Mouse (Mus musculus): ENCODE data around the gene Bloc1s2. TPM values are rescaled to one million over a fixed set of nuclear protein-coding genes. Genes with fewer than 3 reads are reported as not detected.

The Bloc1s2 gene
- polyA plus RNA-seq, 1 experiment from 2014 or later, result 189 TPM

DNA sequence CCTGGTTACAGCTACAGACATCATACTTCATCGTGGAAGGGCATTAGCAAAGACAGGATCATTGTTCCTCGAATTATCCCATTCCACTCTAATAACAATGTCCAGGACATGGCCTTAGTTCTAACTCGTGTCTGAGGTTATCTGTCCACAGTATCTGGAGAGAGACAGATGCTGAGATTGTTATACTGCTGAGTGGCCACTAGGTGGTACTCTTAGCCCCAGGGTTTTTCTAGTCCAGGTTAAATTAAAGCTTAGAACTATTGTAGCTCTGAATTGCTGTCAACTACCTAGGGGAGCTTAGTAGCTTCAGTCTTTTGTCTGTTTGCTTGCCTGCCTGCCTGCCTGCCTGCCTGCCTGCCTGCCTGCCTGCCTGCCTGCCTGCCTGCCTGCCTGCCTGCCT is 15.3 kb upstream of the Bloc1s2 start:
- Histone ChIP-seq H3K36me3 (ENCODE audit: control insufficient read depth, insufficient read depth, low read length) (no peaks in the 10 kb centered on the region), H3K4me1 (ENCODE audit: control insufficient read depth, insufficient read depth, low read length) (no peaks in the 10 kb centered on the region), H3K4me2 (ENCODE audit: low read depth, low read length) (no peak overlapping the region), H3K9me3 (ENCODE audit: control insufficient read depth, low read length) (no peaks in the 10 kb centered on the region), H3K4me3 (ENCODE audit: low read depth, low read length) (no peak overlapping the region), H3K27ac (ENCODE audit: low read depth, low read length) (no peak overlapping the region), H3K27me3 (ENCODE audit: control insufficient read depth, insufficient read depth, low read length) (no peaks in the 10 kb centered on the region), H3K9ac (replicated peaks; ENCODE audit: low read depth, low read length) (no peak overlapping the region)
- 18% methylated on average over 3 of the region's 3 CpGs for WGBS
- no peak for ATAC-seq (ENCODE audit: low read depth)

DNA sequence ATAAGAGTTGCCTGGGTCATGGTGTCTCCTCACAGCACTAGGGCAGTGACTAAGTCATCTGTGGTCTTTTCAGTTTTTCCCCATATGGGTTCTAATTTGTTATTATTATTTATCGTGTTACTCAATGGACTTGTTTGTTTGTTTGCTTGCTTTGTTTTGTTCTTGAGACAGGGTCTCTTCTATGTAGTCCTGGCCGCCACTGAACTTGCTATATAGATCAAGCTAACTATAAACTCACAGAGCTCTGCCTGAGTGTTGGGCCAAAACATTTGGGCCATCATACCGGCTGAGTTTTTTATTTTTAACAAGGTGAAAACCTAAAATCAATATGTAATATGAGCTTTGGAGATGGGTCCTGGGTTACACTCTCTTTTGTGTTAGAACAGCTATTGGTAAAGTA is 13.1 kb upstream of the Bloc1s2 start:
- Histone ChIP-seq H3K9me3 (ENCODE audit: control insufficient read depth, low read length) (no peaks in the 10 kb centered on the region), H3K36me3 (ENCODE audit: control insufficient read depth, insufficient read depth, low read length) (no peaks in the 10 kb centered on the region), H3K27ac (ENCODE audit: low read depth, low read length) (no peak overlapping the region), H3K4me2 (ENCODE audit: low read depth, low read length) (no peak overlapping the region), H3K4me3 (ENCODE audit: low read depth, low read length) (no peak overlapping the region), H3K9ac (replicated peaks; ENCODE audit: low read depth, low read length) (no peak overlapping the region), H3K4me1 (ENCODE audit: control insufficient read depth, insufficient read depth, low read length) (no peaks in the 10 kb centered on the region), H3K27me3 (ENCODE audit: control insufficient read depth, insufficient read depth, low read length) (no peaks in the 10 kb centered on the region; the same call in 1 of the 2 replicates)
- 83% methylated on average over 3 of the region's 3 CpGs for WGBS
- ATAC-seq (ENCODE audit: low read depth), result no peak

DNA sequence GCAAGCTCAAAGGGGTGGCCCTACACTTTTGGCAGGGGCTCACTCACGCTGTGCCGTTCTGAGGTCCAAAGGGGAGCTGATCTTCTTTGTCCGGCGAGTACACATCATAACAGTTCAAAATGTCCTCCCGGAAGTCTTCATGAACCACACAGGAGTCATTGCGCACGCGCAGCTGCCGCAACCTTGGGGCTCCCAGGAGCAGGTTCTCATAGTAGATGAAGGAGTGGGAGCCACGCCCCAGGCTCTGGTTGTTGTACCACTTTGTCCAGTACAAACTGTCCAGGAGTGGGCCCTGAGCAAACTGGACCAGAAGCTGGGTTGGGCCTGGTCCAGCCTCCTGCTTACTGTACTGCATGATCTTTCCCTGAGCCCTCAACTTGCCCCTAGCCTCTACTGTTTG is 10.8 kb upstream of the Bloc1s2 start:
- H3K36me3 ChIP-seq (ENCODE audit: control insufficient read depth, insufficient read depth, low read length), result no peaks in the 10 kb centered on the region
- no peaks in the 10 kb centered on the region for H3K9me3 ChIP-seq (ENCODE audit: control insufficient read depth, low read length)
- no peaks in the 10 kb centered on the region for H3K4me1 ChIP-seq (ENCODE audit: control insufficient read depth, insufficient read depth, low read length)
- no peaks in the 10 kb centered on the region; the same call in 1 of the 2 replicates for H3K27me3 ChIP-seq (ENCODE audit: control insufficient read depth, insufficient read depth, low read length)
- H3K27ac ChIP-seq (ENCODE audit: low read depth, low read length), result no peak overlapping the region
- no peak overlapping the region for H3K4me2 ChIP-seq (ENCODE audit: low read depth, low read length)
- no peak overlapping the region for H3K9ac ChIP-seq (replicated peaks; ENCODE audit: low read depth, low read length)
- no peak overlapping the region for H3K4me3 ChIP-seq (ENCODE audit: low read depth, low read length)
- no peak for ATAC-seq (ENCODE audit: low read depth)
- WGBS, result 93% methylated on average over 10 of the region's 10 CpGs

DNA sequence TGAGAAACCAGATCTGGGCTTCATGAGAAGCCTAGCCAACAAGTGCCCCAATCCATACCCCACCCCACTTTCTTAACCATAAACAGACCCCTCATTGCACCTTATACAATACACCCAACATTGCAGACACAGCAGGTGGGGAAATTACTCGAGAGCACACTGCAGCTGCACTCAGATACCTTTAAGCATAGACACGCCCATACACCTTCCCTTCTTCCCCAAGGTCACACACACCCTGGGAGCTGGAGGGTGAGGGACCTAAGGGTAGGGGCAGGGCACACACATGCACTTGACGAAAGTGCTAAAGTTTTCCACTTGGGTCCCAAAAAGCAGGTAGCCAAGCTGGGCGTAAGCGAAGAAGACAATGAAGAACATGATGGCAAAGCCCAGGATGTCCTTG is 7.5 kb upstream of the Bloc1s2 start:
- ATAC-seq (ENCODE audit: low read depth), result no peak

DNA sequence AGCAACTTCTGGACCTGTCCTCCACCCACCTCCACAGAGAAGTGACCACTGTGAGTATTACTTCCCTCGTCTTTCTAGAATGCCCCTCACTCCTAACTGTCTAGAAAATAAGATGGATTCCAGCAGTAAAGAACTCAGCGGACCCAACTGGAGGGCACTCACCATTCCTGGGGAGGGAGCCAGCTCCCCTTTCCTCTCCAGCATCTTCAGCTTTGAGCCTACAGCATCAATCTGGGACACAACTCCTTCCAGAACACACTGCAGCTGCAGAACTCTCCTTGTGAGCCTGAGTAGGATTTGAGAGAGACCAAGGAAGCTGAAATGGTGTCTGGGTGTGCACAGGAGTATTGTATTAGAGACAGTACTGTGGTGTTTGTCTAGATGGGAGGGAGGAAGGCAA is 2.7 kb upstream of the Bloc1s2 start:
- Histone ChIP-seq H3K4me1 (ENCODE audit: control insufficient read depth, insufficient read depth, low read length) (peaks cover 7% of the 10 kb centered on the region), H3K27ac (ENCODE audit: low read depth, low read length) (no peak overlapping the region), H3K4me2 (ENCODE audit: low read depth, low read length) (no peak overlapping the region), H3K9ac (replicated peaks; ENCODE audit: low read depth, low read length) (no peak overlapping the region), H3K9me3 (ENCODE audit: control insufficient read depth, low read length) (no peaks in the 10 kb centered on the region), H3K4me3 (ENCODE audit: low read depth, low read length) (no peak overlapping the region), H3K36me3 (ENCODE audit: control insufficient read depth, insufficient read depth, low read length) (0 out of 2 replicates have a peak, but pooled peaks cover under 1% of the 10 kb centered on the region), H3K27me3 (ENCODE audit: control insufficient read depth, insufficient read depth, low read length) (no peaks in the 10 kb centered on the region)
- no peak for ATAC-seq (ENCODE audit: low read depth)
- WGBS, result 82% methylated on average over 2 of the region's 2 CpGs

More for the DNA sequence above, 7.5 kb upstream of the Bloc1s2 start:
- Histone ChIP-seq H3K27me3 (ENCODE audit: control insufficient read depth, insufficient read depth, low read length) (no peaks in the 10 kb centered on the region; the same call in 1 of the 2 replicates), H3K9ac (replicated peaks; ENCODE audit: low read depth, low read length) (no peak overlapping the region), H3K27ac (ENCODE audit: low read depth, low read length) (no peak overlapping the region), H3K4me3 (ENCODE audit: low read depth, low read length) (no peak overlapping the region), H3K4me2 (ENCODE audit: low read depth, low read length) (no peak overlapping the region), H3K4me1 (ENCODE audit: control insufficient read depth, insufficient read depth, low read length) (no peaks in the 10 kb centered on the region), H3K36me3 (ENCODE audit: control insufficient read depth, insufficient read depth, low read length) (no peaks in the 10 kb centered on the region), H3K9me3 (ENCODE audit: control insufficient read depth, low read length) (no peaks in the 10 kb centered on the region)
- 78% methylated on average over 5 of the region's 5 CpGs for WGBS

DNA sequence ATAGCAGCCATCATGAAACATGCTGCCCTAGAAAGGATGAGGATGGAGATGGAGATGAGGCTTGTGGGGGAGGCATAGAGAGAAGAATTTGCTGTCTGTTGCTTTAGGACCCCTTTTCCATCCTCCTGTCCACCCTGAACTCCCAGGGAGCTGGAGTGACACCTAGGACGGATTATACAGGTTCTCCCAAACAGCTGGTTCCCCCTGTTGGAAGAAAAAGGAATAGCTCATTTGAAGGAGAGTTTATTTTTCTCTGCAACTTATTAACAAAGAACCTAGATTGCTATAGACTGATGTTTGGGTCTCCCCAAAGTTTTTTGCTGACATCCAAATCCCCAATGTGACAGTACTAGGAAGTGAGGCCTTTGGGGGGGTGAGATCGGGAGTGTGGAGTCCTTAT is 2.1 kb upstream of the Bloc1s2 start:
- ATAC-seq (ENCODE audit: low read depth), result no peak
- Histone ChIP-seq H3K4me2 (ENCODE audit: low read depth, low read length) (no peak overlapping the region), H3K27ac (ENCODE audit: low read depth, low read length) (no peak overlapping the region), H3K4me1 (ENCODE audit: control insufficient read depth, insufficient read depth, low read length) (peaks cover 7% of the 10 kb centered on the region), H3K9ac (replicated peaks; ENCODE audit: low read depth, low read length) (no peak overlapping the region), H3K9me3 (ENCODE audit: control insufficient read depth, low read length) (no peaks in the 10 kb centered on the region), H3K27me3 (ENCODE audit: control insufficient read depth, insufficient read depth, low read length) (no peaks in the 10 kb centered on the region), H3K4me3 (ENCODE audit: low read depth, low read length) (no peak overlapping the region), H3K36me3 (ENCODE audit: control insufficient read depth, insufficient read depth, low read length) (peaks cover 4% of the 10 kb centered on the region; the same call in 1 of the 2 replicates)
- 34% methylated on average over 2 of the region's 2 CpGs for WGBS

DNA sequence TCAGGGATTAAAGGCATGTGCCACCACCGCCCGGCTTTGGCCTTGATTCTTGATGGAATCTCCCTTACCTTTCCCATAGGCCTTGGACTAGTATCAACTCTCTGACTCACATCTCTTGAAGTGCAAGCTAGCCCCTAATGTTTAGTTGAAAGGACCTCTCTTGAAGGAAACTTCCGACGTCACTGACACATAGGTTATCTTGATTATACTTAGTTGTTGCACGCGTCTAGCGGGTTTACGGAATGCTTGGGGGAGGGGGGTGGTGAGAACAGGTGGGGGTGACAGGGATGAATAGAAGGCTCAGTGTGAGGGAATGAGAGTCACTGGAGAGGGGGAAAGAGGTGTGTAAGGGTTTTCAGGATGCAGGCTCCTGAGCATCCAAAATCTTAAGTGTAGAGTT is 705 bp upstream of the Bloc1s2 start:
- H3K9ac ChIP-seq (replicated peaks; ENCODE audit: low read depth, low read length), result no peak overlapping the region
- H3K27me3 ChIP-seq (ENCODE audit: control insufficient read depth, insufficient read depth, low read length), result no peaks in the 10 kb centered on the region
- peaks cover 17% of the 10 kb centered on the region; the same call in 1 of the 2 replicates for H3K36me3 ChIP-seq (ENCODE audit: control insufficient read depth, insufficient read depth, low read length)
- peaks cover 7% of the 10 kb centered on the region for H3K4me1 ChIP-seq (ENCODE audit: control insufficient read depth, insufficient read depth, low read length)
- no peak overlapping the region for H3K4me3 ChIP-seq (ENCODE audit: low read depth, low read length)
- H3K9me3 ChIP-seq (ENCODE audit: control insufficient read depth, low read length), result no peaks in the 10 kb centered on the region
- H3K27ac ChIP-seq (ENCODE audit: low read depth, low read length), result no peak overlapping the region
- no peak overlapping the region for H3K4me2 ChIP-seq (ENCODE audit: low read depth, low read length)
- ATAC-seq (ENCODE audit: low read depth), result no peak
- WGBS, result 96% methylated on average over 8 of the region's 8 CpGs

DNA sequence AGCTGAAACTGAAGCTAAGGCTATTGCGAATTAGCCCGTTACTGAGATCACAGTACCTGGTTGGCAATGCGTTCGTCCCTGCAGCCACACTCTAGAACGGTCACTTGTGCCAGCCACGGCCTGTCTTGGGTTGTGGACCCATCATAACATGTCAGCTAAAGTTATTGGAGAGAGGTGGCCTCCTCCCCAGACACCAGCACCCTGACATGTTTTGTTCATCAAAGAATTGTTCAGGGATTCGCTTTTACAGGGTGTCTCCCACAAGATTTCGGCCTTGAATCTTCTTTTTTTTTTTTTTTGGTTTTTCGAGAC is 278 bp upstream of the Bloc1s2 start:
- Histone ChIP-seq H3K36me3 (ENCODE audit: control insufficient read depth, insufficient read depth, low read length) (peaks cover 20% of the 10 kb centered on the region; the same call in 1 of the 2 replicates), H3K4me3 (ENCODE audit: low read depth, low read length) (peak overlapping the region; percentile 66), H3K9me3 (ENCODE audit: control insufficient read depth, low read length) (no peaks in the 10 kb centered on the region), H3K27ac (ENCODE audit: low read depth, low read length) (peak overlapping the region; percentile 71), H3K27me3 (ENCODE audit: control insufficient read depth, insufficient read depth, low read length) (no peaks in the 10 kb centered on the region), H3K9ac (replicated peaks; ENCODE audit: low read depth, low read length) (0 out of 2 replicates have a peak overlapping the region, but pooled peaks have one; percentile 12), H3K4me2 (ENCODE audit: low read depth, low read length) (peak overlapping the region; percentile 71), H3K4me1 (ENCODE audit: control insufficient read depth, insufficient read depth, low read length) (peaks cover 7% of the 10 kb centered on the region)
- 65% methylated on average over 9 of the region's 9 CpGs for WGBS
- no peak for ATAC-seq (ENCODE audit: low read depth)

DNA sequence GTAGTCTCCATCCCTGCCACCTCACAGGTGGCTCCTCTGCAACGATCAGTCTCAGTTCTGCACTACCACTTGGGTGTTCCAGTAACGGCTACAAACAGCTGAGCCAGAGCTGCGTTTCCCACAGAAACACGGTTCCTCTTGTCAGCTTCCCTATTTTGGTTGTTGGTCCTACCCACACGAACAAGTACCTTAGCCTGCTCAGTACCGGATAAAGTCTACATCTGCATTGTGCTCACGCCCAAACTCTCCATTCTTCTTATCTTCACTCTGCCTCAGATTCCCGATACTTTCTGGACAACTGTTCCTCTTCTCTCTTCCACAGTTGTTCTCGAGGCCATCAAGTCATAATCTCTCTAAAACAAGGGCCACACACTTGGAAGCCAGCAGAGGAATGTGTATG is 1.9 kb downstream of the Bloc1s2 start:
- ATAC-seq (ENCODE audit: low read depth), result no peak
- 91% methylated on average over 9 of the region's 9 CpGs for WGBS
- H3K36me3 ChIP-seq (ENCODE audit: control insufficient read depth, insufficient read depth, low read length), result peaks cover 29% of the 10 kb centered on the region

More for the DNA sequence above, 1.9 kb downstream of the Bloc1s2 start:
- H3K9ac ChIP-seq (replicated peaks; ENCODE audit: low read depth, low read length), result no peak overlapping the region
- H3K4me2 ChIP-seq (ENCODE audit: low read depth, low read length), result no peak overlapping the region
- H3K27me3 ChIP-seq (ENCODE audit: control insufficient read depth, insufficient read depth, low read length), result no peaks in the 10 kb centered on the region
- no peak overlapping the region for H3K4me3 ChIP-seq (ENCODE audit: low read depth, low read length)
- H3K27ac ChIP-seq (ENCODE audit: low read depth, low read length), result no peak overlapping the region
- H3K9me3 ChIP-seq (ENCODE audit: control insufficient read depth, low read length), result no peaks in the 10 kb centered on the region
- peaks cover 7% of the 10 kb centered on the region for H3K4me1 ChIP-seq (ENCODE audit: control insufficient read depth, insufficient read depth, low read length)

Measured in neural tube, embryonic 14.5 days (tissue).